Mouse (Mus musculus): ENCODE results near the gene Galp. TPM values are rescaled to one million over a fixed set of nuclear protein-coding genes. Genes with fewer than 3 reads are reported as not detected.
"Not testable (repeated sequence)": the region's sequence is repeated elsewhere in the genome, so short reads cannot be mapped to it uniquely, and the experiment has no call there.

Gene Galp
- polyA plus RNA-seq, 1 experiment = not detected

DNA sequence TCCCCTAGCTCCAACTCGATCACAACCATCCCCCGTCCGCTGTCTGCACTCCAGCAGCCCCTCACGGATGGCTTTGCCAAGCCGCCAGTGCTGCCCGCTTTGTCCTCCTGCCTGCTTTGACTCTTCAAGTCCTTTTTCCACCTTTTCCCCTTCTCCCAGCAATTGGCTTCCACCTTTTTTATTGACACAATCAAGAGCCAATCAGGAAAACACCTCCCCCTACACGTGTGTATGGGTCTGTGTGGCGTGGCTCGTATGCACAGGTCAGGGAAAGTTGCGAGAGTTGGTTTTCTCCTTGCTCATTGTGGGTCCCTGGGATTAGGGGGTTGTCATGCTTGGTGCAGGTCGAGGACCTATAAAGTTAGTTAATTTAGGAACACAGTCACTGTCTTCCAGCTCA lies 42.9 kb downstream of the Galp start:
- Histone ChIP-seq H3K27me3 (ENCODE audit: control insufficient read depth, insufficient read depth, low read length) (no peaks in the 10 kb centered on the region), H3K27ac (ENCODE audit: control insufficient read depth, insufficient read depth, low read depth, low read length) (no peak overlapping the region), H3K36me3 (ENCODE audit: control insufficient read depth, insufficient read depth, low read length) (no peaks in the 10 kb centered on the region), H3K4me1 (ENCODE audit: control insufficient read depth, insufficient read depth, low read length) (no peaks in the 10 kb centered on the region), H3K4me3 (ENCODE audit: control insufficient read depth, low read depth, low read length) (no peak overlapping the region)
- TF ChIP-seq POLR2A (IDR thresholded peaks at IDR 0.05; ENCODE audit: control insufficient read depth, low read depth, low read length) (no peak), CTCF (IDR thresholded peaks at IDR 0.05; ENCODE audit: control insufficient read depth, insufficient read depth, insufficient replicate concordance, low read depth, low read length) (no peak)

DNA sequence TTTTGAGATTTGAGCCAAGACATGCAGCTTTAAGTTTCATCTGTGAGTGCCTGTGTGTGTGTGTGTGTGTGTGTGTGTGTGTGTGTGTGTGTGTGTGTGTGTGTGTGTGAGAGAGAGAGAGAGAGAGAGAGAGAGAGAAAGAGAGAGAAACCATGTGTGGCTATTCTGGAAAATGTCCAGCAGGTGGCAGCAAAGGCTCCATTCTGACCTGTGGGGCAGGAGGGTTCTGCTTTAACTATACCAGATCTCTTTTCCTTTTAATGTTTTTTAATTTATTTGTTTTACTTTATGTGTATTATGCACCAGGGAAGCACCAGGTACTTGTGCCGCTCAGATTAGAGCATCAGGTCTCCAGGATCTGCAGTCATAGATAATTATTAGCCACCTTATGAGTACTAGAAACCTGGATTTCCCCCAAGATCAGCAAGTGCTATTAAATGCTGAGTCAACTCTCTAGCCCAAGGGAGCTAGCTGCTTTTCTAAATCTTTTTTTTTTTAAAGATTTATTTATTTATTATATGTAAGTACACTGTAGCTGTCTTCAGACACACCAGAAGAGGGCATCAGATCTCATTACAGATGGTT lies 44.0 kb downstream of the Galp start:
- H3K36me3 ChIP-seq (ENCODE audit: control insufficient read depth, insufficient read depth, low read length); H3K27ac ChIP-seq (ENCODE audit: control insufficient read depth, insufficient read depth, low read depth, low read length); H3K4me1 ChIP-seq (ENCODE audit: control insufficient read depth, insufficient read depth, low read length); H3K4me3 ChIP-seq (ENCODE audit: control insufficient read depth, low read depth, low read length); H3K27me3 ChIP-seq (ENCODE audit: control insufficient read depth, insufficient read depth, low read length): not testable (repeated sequence)
- peak; percentile 39; the same call in 1 of the 2 replicates for TF ChIP-seq CTCF (IDR thresholded peaks at IDR 0.05; ENCODE audit: control insufficient read depth, insufficient read depth, insufficient replicate concordance, low read depth, low read length)

DNA sequence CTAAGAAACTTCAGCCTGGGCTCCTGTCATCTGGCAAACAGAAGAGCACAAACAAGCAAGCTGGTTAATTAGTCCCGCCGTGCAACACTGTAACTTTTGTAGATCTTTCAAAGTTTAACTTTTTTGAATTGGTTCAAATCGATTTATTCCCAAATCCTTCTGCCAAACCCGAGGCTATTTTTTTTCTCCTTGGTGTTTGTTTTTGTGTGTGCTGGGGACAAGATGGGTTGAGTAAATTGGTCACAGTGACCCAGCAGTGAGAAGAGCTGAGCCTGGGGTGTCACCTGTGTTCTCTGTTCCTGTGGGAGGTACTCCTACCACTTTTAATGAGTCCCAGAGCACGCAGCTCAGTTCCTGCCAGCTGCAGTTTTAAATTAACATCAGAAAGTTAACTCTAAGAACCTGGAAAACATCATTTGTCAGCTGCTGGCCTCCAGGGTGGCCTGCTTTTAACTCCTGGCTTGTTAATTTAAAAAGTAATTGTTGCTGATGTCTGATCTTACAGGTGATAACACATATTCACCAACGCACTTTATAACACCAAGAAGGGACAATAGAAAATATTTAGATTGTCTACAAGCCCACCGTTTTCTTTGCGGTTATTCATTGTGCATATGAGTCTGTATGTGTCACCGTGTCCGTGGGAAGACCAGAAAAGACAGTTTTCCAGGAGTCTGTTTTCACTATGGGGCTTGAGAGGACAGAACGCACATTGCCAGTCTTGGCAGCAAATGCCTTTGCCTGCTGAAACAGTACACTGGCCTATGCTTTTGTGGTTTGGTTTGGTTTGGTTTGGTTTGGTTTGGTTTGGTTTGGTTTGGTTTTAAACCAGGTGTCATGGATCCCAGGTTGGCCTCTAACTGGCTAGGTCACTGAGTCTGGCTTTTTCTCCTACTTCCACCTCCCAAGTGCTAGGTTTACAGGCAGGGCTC lies 47.7 kb downstream of the Galp start:
- Histone ChIP-seq H3K36me3 (ENCODE audit: control insufficient read depth, insufficient read depth, low read length) (no peaks in the 10 kb centered on the region), H3K4me3 (ENCODE audit: control insufficient read depth, low read depth, low read length) (no peak overlapping the region), H3K27ac (ENCODE audit: control insufficient read depth, insufficient read depth, low read depth, low read length) (no peak overlapping the region)

DNA sequence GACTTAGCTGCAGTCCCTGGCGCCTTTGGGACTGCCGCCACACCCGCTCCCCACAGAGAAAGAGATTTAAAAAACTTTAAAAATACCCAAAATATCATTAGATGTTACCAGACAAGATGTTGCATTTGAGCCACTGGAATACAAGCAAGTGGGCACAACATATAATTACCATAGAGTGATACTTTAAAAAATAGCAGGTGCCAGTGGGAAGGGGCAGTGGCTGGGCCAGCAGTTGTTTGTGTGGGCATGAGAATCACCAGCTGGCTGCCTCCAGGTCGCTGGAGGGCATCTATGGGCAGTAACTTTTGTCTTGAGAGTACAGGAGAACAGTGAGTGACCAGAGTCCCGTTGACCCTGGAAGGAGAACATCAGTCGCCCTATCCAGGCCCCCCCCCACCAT lies 55.5 kb downstream of the Galp start, which contains the start of gene Epp13:
Gene Epp13 (plus strand): TSS at position 301 of the 400 bp plus-strand sequence.
- no peaks in the 10 kb centered on the region for H3K36me3 ChIP-seq (ENCODE audit: control insufficient read depth, insufficient read depth, low read length)
- no peak within 1 kb of the TSS for H3K4me3 ChIP-seq (ENCODE audit: control insufficient read depth, low read depth, low read length)
- no peak within 1 kb of the TSS for H3K27ac ChIP-seq (ENCODE audit: control insufficient read depth, insufficient read depth, low read depth, low read length)
- H3K4me1 ChIP-seq (ENCODE audit: control insufficient read depth, insufficient read depth, low read length) = no peaks in the 10 kb centered on the region
- TF ChIP-seq CTCF (IDR thresholded peaks at IDR 0.05; ENCODE audit: control insufficient read depth, insufficient read depth, insufficient replicate concordance, low read depth, low read length) (no peak), POLR2A (IDR thresholded peaks at IDR 0.05; ENCODE audit: control insufficient read depth, low read depth, low read length) (no peak)
- H3K27me3 ChIP-seq (ENCODE audit: control insufficient read depth, insufficient read depth, low read length) = no peaks in the 10 kb centered on the region

More for the DNA sequence above, 47.7 kb downstream of the Galp start:
- no peaks in the 10 kb centered on the region for H3K27me3 ChIP-seq (ENCODE audit: control insufficient read depth, insufficient read depth, low read length)
- no peaks in the 10 kb centered on the region for H3K4me1 ChIP-seq (ENCODE audit: control insufficient read depth, insufficient read depth, low read length)
- TF ChIP-seq POLR2A (IDR thresholded peaks at IDR 0.05; ENCODE audit: control insufficient read depth, low read depth, low read length) = no peak
- no peak for TF ChIP-seq CTCF (IDR thresholded peaks at IDR 0.05; ENCODE audit: control insufficient read depth, insufficient read depth, insufficient replicate concordance, low read depth, low read length)

DNA sequence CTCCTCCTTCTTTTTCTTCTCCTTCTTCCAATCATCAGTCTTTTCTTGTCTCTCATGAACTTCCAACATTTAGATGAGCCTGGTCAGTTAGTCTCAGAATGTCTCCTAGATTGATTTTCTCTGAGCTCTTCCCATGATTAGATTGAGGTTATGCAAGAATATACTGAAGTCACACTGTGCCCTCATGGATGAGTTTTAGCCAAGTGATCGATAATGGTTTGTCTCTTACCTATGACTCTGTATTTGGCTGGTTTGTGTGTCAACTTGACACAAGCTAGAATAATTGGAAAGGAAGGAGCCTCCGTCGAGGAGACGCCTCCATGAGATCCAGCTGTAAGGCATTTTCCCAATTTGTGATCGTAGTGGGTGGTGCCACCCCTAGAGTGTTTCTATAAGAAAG lies 57.6 kb downstream of the Galp start:
- H3K27ac ChIP-seq (ENCODE audit: control insufficient read depth, insufficient read depth, low read depth, low read length) = no peak overlapping the region
- no peaks in the 10 kb centered on the region for H3K36me3 ChIP-seq (ENCODE audit: control insufficient read depth, insufficient read depth, low read length)
- TF ChIP-seq POLR2A (IDR thresholded peaks at IDR 0.05; ENCODE audit: control insufficient read depth, low read depth, low read length) = no peak
- no peak for TF ChIP-seq CTCF (IDR thresholded peaks at IDR 0.05; ENCODE audit: control insufficient read depth, insufficient read depth, insufficient replicate concordance, low read depth, low read length)
- no peaks in the 10 kb centered on the region for H3K4me1 ChIP-seq (ENCODE audit: control insufficient read depth, insufficient read depth, low read length)
- no peaks in the 10 kb centered on the region for H3K27me3 ChIP-seq (ENCODE audit: control insufficient read depth, insufficient read depth, low read length)
- H3K4me3 ChIP-seq (ENCODE audit: control insufficient read depth, low read depth, low read length) = no peak overlapping the region

DNA sequence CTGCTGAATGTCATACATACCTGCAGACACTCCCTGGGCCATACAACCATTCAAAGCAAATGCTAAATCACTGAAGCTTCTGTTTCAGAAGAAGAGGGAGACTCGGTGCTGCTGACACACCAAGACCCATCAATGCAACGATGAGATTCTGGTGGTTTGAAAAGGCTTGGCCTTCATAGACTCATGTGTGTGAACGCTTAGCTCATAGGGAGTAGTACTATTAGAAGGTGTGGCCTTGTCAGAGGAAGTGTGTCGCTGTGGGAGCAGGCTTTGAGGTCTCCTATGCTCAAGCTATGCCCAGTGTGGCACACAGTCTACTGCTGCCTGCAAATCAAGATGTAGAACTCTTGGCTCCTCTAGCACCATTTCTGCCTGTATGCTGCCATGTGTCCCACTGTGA lies 60.5 kb downstream of the Galp start:
- no peak overlapping the region for H3K4me3 ChIP-seq (ENCODE audit: control insufficient read depth, low read depth, low read length)
- H3K27ac ChIP-seq (ENCODE audit: control insufficient read depth, insufficient read depth, low read depth, low read length) = no peak overlapping the region
- TF ChIP-seq CTCF (IDR thresholded peaks at IDR 0.05; ENCODE audit: control insufficient read depth, insufficient read depth, insufficient replicate concordance, low read depth, low read length) = no peak
- no peak for TF ChIP-seq POLR2A (IDR thresholded peaks at IDR 0.05; ENCODE audit: control insufficient read depth, low read depth, low read length)
- no peaks in the 10 kb centered on the region for H3K36me3 ChIP-seq (ENCODE audit: control insufficient read depth, insufficient read depth, low read length)
- H3K4me1 ChIP-seq (ENCODE audit: control insufficient read depth, insufficient read depth, low read length) = no peaks in the 10 kb centered on the region
- H3K27me3 ChIP-seq (ENCODE audit: control insufficient read depth, insufficient read depth, low read length) = no peaks in the 10 kb centered on the region
